Mouse (Mus musculus): Measurements from ENCODE around the gene Natd1. TPM values are rescaled to one million over a fixed set of nuclear protein-coding genes. Genes with fewer than 3 reads are reported as not detected.
A peak's percentile ranks its signal among the peaks of the same experiment; 100 is the strongest.

Gene Natd1
- polyA plus RNA-seq, 2 experiments = 10.7 to 11.1 TPM

DNA sequence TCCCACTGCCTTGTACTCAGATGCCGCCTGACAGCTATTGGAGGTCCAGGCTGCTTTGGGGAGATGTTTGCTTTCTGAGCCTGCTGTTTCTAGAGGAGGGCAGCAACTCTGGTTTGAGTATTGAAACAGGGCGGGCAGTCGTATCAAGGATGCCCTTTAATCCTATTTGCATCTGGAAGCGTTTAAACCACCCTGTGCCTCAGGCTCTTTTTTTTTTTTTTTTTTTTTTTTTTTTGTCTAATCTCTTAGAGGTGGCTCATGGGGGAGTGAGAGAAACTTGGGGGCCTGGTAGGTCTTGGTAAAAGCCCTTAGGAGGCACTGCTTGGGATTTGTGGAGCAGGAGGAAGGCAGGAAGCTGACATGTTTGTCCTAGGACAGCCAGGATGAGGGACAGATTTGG, 30.5 kb upstream of the Natd1 start:
- 81% methylated on average over 4 of the region's 4 CpGs for WGBS (ENCODE audit: insufficient replicate concordance)
- no peak for TF ChIP-seq EP300 (IDR thresholded peaks at IDR 0.05; ENCODE audit: low read depth)
- TF ChIP-seq CTCF (IDR thresholded peaks at IDR 0.05; ENCODE audit: low read depth) = no peak
- H3K4me2 ChIP-seq (ENCODE audit: low read depth) = no peak overlapping the region
- H3K27ac ChIP-seq = no peak overlapping the region
- H3K4me3 ChIP-seq (ENCODE audit: insufficient read depth in 1 of 2, low read depth in 2 of 2, low read length in 2 of 2) = no peak overlapping the region
- H3K4me1 ChIP-seq (replicated peaks; ENCODE audit: control insufficient read depth in 2 of 2, insufficient read depth in 2 of 2, low read length in 1 of 2) = peaks cover 24 to 30% of the 10 kb centered on the region in 2 experiments
- DNase-seq (ENCODE audit: low read depth in 3 of 3, low spot score in 3 of 3) = no peak
- no peak for ATAC-seq (ENCODE audit: insufficient read depth)
- no peaks in the 10 kb centered on the region for H3K9me3 ChIP-seq (ENCODE audit: control insufficient read depth, low read length)
- no peaks in the 10 kb centered on the region for H3K27me3 ChIP-seq (ENCODE audit: control insufficient read depth, insufficient read depth, low read length)
- H3K36me3 ChIP-seq (replicated peaks; ENCODE audit: control insufficient read depth, insufficient read depth, low read depth) = peaks cover 83% of the 10 kb centered on the region
- H3K9ac ChIP-seq (replicated peaks) = no peak overlapping the region

DNA sequence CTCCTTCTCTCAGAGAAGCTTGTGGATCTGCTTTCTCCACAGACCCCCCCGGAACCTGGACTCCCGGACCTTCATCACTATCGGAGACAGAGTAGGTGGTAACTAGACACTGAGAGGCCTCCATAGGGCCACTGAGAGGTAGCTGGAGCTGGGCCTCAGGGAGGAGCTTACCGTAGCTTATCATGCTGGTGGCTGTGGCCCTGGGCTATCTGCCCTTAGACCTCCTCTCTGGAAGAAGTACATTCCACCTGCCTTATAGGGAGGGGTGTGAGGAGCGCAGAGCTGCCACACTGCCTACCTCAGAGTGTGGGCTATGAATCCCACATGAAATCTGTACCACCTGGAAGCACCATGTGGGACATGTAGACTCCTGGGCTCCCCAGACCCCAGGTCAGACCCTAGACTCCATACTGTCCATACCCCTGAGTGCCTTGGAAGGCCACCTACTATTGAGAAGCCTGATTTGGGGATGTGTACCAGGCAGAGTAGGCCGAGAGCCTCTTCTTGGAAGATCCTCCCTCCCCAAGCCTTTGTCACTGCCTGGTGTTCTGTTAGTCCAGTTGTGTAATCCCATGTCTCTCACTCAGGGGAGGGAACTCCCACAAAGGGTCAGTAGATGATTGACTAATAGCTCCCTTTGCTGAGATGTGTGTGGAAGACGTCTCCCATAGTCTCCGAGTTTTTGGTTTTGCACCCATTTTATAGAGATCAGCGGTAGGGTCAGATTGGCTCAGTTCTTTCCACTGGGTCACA, 27.9 kb upstream of the Natd1 start:
- Histone ChIP-seq H3K4me1 (replicated peaks; ENCODE audit: control insufficient read depth in 2 of 2, insufficient read depth in 2 of 2, low read length in 1 of 2) (peaks cover 34 to 40% of the 10 kb centered on the region in 2 experiments), H3K4me2 (ENCODE audit: low read depth) (peak overlapping the region; percentile 79), H3K27me3 (ENCODE audit: control insufficient read depth, insufficient read depth, low read length) (no peaks in the 10 kb centered on the region), H3K4me3 (ENCODE audit: insufficient read depth in 1 of 2, low read depth in 2 of 2, low read length in 2 of 2) (peak overlapping the region; percentile 42 to 46), H3K9me3 (ENCODE audit: control insufficient read depth, low read length) (no peaks in the 10 kb centered on the region), H3K9ac (replicated peaks) (peak overlapping the region; percentile 54), H3K36me3 (replicated peaks; ENCODE audit: control insufficient read depth, insufficient read depth, low read depth) (peaks cover 72% of the 10 kb centered on the region), H3K27ac (peak overlapping the region; percentile 76)
- ATAC-seq (ENCODE audit: insufficient read depth) (peak; percentile 88), DNase-seq (ENCODE audit: low read depth in 3 of 3, low spot score in 3 of 3) (peak in 2 of 3 experiments; percentile 48 to 55)
- WGBS (ENCODE audit: insufficient replicate concordance) = 53% methylated on average over 9 of the region's 9 CpGs
- TF ChIP-seq CTCF (IDR thresholded peaks at IDR 0.05; ENCODE audit: low read depth) (no peak), EP300 (IDR thresholded peaks at IDR 0.05; ENCODE audit: low read depth) (no peak)

DNA sequence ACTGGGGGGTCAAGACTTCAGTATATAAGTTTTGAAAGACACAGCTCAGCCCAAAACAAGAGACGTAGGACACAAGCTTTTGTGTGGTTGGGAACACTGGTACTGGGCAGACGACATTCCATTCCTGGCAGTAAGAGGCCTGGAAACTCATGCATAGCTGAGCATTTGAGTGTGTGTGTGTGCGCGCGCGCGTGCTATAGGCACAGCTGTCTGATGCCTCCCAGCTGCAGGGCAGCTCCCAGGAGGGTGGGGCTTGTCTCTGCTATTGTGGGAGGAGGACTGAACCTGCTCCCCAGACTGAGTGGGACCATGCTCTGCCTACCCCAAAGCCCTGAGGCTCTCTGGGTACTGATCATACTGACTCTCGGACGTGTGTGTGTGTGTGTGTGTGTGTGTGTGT, 26.8 kb upstream of the Natd1 start:
- Histone ChIP-seq H3K4me1 (replicated peaks; ENCODE audit: control insufficient read depth in 2 of 2, insufficient read depth in 2 of 2, low read length in 1 of 2) (peaks cover 44 to 51% of the 10 kb centered on the region in 2 experiments), H3K4me3 (ENCODE audit: insufficient read depth in 1 of 2, low read depth in 2 of 2, low read length in 2 of 2) (peak overlapping the region in 1 of 2 experiments; percentile 42; a peak in 1 of 4 replicates), H3K9me3 (ENCODE audit: control insufficient read depth, low read length) (no peaks in the 10 kb centered on the region), H3K36me3 (replicated peaks; ENCODE audit: control insufficient read depth, insufficient read depth, low read depth) (peaks cover 61% of the 10 kb centered on the region), H3K4me2 (ENCODE audit: low read depth) (peak overlapping the region; percentile 79), H3K9ac (replicated peaks) (peak overlapping the region; percentile 43), H3K27ac (peak overlapping the region; percentile 76), H3K27me3 (ENCODE audit: control insufficient read depth, insufficient read depth, low read length) (no peaks in the 10 kb centered on the region)
- ATAC-seq (ENCODE audit: insufficient read depth) (peak; percentile 70), DNase-seq (ENCODE audit: low read depth in 3 of 3, low spot score in 3 of 3) (no peak)
- WGBS (ENCODE audit: insufficient replicate concordance) = 60% methylated on average over 9 of the region's 9 CpGs
- TF ChIP-seq EP300 (IDR thresholded peaks at IDR 0.05; ENCODE audit: low read depth) (no peak), CTCF (IDR thresholded peaks at IDR 0.05; ENCODE audit: low read depth) (peak; percentile 18; the same call in 1 of the 2 replicates)

DNA sequence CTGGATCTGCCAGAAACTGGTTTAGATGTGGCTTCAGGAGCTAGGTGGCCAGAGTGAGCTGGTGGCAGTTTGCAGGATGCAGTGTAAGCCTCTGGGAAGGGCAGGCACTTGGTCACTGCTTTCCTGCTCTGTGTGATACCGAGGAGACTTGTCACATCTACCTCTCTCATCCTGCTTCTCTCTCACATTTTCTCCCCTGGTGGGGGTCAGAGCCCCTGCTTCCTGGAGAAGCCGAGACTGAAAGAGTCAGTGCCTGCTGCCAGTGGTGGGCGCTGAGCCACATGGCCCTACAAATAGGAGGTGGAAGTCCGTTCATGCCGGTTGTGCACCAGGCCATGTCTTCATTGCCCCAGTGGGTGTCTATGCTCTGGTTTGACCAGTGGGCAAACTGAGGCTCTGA, 26.0 kb upstream of the Natd1 start:
- no peak for ATAC-seq (ENCODE audit: insufficient read depth)
- Histone ChIP-seq H3K4me2 (ENCODE audit: low read depth) (no peak overlapping the region), H3K27ac (peak overlapping the region; percentile 3)

DNA sequence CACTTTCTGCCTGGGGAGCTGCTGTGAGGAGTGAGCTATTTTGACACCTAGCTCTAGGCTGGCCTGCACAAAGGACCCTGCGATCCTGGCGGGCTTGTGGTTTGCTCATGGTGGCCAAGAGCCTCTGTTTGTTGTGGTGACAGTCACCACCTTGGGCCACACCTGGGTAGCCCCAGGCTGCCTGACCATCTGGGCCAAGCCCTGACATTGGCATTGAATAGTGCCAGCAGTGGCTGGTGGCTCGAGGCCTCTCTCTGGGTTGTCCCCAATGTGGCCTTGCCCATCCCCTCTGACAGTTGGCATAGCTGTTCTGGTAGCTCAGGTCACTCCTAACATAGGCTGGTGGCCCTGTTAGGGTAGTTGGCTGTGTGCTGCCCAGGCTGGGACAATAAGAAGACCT, 24.9 kb upstream of the Natd1 start:
- peaks cover 57 to 67% of the 10 kb centered on the region in 2 experiments for H3K4me1 ChIP-seq (replicated peaks; ENCODE audit: control insufficient read depth in 2 of 2, insufficient read depth in 2 of 2, low read length in 1 of 2)
- H3K4me2 ChIP-seq (ENCODE audit: low read depth) = no peak overlapping the region
- H3K9ac ChIP-seq (replicated peaks) = no peak overlapping the region; the same call in 1 of the 2 replicates
- TF ChIP-seq EP300 (IDR thresholded peaks at IDR 0.05; ENCODE audit: low read depth) (no peak), CTCF (IDR thresholded peaks at IDR 0.05; ENCODE audit: low read depth) (no peak)
- H3K4me3 ChIP-seq (ENCODE audit: insufficient read depth in 1 of 2, low read depth in 2 of 2, low read length in 2 of 2) = no peak overlapping the region
- DNase-seq (ENCODE audit: low read depth in 3 of 3, low spot score in 3 of 3) (no peak), ATAC-seq (ENCODE audit: insufficient read depth) (no peak)
- peaks cover 45% of the 10 kb centered on the region for H3K36me3 ChIP-seq (replicated peaks; ENCODE audit: control insufficient read depth, insufficient read depth, low read depth)
- 84% methylated on average over 3 of the region's 3 CpGs for WGBS (ENCODE audit: insufficient replicate concordance)
- no peaks in the 10 kb centered on the region for H3K9me3 ChIP-seq (ENCODE audit: control insufficient read depth, low read length)
- H3K27me3 ChIP-seq (ENCODE audit: control insufficient read depth, insufficient read depth, low read length) = no peaks in the 10 kb centered on the region
- H3K27ac ChIP-seq = no peak overlapping the region

More for the DNA sequence above, 26.0 kb upstream of the Natd1 start:
- WGBS (ENCODE audit: insufficient replicate concordance) = 89% methylated on average over 5 of the region's 5 CpGs
- DNase-seq (ENCODE audit: low read depth in 3 of 3, low spot score in 3 of 3) = no peak
- Histone ChIP-seq H3K36me3 (replicated peaks; ENCODE audit: control insufficient read depth, insufficient read depth, low read depth) (peaks cover 53% of the 10 kb centered on the region), H3K4me3 (ENCODE audit: insufficient read depth in 1 of 2, low read depth in 2 of 2, low read length in 2 of 2) (no peak overlapping the region), H3K9ac (replicated peaks) (no peak overlapping the region; the same call in 1 of the 2 replicates), H3K9me3 (ENCODE audit: control insufficient read depth, low read length) (no peaks in the 10 kb centered on the region), H3K4me1 (replicated peaks; ENCODE audit: control insufficient read depth in 2 of 2, insufficient read depth in 2 of 2, low read length in 1 of 2) (peaks cover 51 to 60% of the 10 kb centered on the region in 2 experiments), H3K27me3 (ENCODE audit: control insufficient read depth, insufficient read depth, low read length) (no peaks in the 10 kb centered on the region)
- TF ChIP-seq EP300 (IDR thresholded peaks at IDR 0.05; ENCODE audit: low read depth) = no peak
- no peak for TF ChIP-seq CTCF (IDR thresholded peaks at IDR 0.05; ENCODE audit: low read depth)

Measured in liver, embryonic 14.5 days (tissue).